Mouse (Mus musculus) gonadal fat pad, adult 2 months (tissue): ENCODE data around the gene Camk1d. TPM values are rescaled to one million over a fixed set of nuclear protein-coding genes. Genes with fewer than 3 reads are reported as not detected.

Experiments used
- DNase-seq: peaks from one replicate; pipeline ENCODE4 v3.0.0-alpha.2; 2012; ENCODE audit warnings: low read depth
- polyA plus RNA-seq: library from polyadenylated mRNA; depleted of rRNA; stranded (reverse); fragments of >200 nt; gene quantifications from 2 replicates; pipeline ENCODE4 v1.2.3, GENCODE M21; 2012

The Camk1d gene
- polyA plus RNA-seq, 1 experiment: 1.3 TPM

DNA sequence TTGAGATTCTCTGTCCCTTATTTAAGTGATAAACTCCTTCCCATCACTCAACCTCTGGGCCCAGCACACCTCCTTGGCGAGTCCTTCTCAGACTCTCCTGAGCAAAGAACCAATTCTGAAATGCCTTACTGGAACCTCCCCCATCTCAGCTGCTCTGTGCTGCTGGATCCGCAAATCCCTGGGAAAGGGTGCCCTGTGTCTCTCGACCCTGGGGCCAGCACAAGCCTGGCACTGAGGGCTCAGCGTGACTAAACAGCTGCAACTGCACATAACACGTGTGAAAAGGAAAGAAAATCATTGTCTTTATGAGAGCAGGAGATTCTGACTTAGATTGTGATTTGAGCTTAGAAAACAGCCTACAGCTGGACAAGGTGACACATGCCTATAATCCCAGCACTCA, 52.4 kb downstream of the Camk1d start:
- DNase-seq: no peak

DNA sequence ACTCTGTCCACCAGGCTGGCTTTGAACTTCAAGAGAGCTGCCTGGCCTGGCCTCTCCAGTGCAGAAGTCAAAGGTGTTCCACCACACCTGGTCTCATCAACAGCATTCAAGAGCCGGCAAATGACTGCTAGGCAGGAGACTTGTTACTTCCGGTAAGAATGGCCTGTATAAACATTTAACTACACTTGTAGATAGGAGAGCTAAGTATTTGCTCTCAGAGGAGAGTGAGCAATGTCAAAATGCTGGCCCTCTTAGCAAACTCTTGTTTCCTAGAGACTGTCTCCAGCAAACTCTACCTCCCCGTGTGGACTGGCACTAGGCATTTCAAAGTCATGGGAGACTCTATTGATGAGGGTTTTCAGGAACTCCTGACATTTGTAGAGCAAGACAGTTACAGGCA, 56.3 kb downstream of the Camk1d start:
- DNase-seq: no peak

- DNase-seq: no peak
Measured at GRCm38 (mm10) chr2:5656326-5656725, 58.0 kb downstream of the Camk1d start.

DNA sequence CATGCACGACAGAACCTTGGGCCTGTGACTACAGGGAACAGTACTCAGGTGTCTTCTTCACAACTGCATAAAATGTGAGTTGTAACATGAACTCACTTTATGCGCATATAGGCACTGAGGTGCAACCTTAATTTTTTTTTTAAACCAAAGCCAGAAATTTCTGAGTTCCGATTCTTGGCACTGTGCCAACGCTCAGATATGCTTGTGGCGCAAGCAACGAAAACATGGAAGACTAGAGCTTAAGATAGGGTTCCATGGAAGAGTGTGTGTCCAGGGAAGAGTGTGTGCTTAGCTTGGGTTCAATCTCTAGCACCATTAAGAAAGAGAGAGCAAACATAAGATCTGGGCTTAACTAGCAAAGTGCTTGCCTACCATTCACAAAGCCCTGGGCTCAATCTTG, 62.2 kb downstream of the Camk1d start:
- DNase-seq: no peak

DNA sequence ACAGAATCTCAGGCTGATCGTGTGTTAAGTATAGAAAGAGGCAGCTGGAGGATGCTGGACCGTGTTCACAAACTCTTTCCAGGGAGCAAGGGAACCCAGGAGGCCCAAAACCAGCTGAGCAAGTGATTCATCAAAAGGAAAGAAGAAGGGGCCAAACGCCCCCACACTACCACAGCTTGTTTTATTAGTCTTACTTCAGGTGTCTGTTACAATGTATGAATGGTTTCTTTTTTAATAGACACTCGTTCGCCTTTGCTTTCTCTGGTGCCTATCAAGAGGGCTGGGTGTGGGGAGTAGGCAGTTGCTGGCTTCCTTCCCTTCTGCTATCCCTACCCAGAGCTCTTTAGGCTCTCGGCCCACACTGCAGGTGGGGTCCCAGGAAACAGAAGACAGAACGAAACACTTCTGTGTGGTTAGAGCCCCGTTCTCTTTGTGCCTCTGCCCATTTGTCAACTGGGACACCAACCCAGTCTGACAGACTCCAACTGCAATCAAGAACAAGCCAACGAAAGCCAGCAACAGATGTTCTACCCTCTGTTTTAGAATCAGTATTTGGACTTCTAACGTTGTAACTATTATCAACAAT, 62.9 kb downstream of the Camk1d start:
- DNase-seq: no peak

- DNase-seq: no peak
Measured at GRCm38 (mm10) chr2:5649226-5649625, 65.1 kb downstream of the Camk1d start.

DNA sequence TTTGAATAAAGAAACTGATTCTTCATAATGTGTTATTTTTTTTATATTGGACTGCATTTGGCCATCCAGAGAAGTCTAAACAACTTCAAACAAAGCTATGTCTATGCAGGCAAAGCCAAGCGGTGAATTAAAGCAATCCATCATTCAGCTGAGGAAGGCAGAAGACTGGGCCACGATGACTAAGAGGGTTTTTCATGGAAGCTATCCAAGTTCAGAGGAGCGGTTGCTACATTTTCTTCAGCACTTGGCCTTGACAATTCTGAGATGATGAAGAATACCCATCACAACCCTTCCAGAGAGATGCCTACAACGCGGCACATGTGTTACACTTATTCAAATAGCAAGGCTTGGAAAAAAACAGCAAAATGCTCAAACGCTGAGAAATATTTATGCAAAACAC, 65.6 kb downstream of the Camk1d start:
- no peak for DNase-seq

DNA sequence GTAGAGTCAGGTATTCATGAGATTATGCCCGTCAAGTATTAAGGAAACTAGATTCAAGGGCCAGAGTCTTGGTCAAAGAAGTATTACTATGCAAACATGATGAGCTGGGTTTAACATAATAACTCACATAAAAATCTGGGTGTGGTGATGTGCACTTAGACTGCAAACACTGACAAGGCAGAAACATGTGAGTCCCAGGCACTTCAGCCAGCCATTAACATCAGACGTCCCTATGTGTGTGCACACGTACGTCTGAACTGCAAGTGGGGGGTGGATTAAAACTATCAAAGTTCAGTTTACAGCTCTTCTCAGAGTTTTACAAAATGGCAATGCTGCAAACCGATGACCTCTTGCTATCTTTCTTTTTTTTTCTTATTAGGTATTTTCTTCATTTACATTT, 68.0 kb downstream of the Camk1d start:
- DNase-seq: no peak

- DNase-seq: no peak
Measured at GRCm38 (mm10) chr2:5645584-5645983, 68.7 kb downstream of the Camk1d start.

DNA sequence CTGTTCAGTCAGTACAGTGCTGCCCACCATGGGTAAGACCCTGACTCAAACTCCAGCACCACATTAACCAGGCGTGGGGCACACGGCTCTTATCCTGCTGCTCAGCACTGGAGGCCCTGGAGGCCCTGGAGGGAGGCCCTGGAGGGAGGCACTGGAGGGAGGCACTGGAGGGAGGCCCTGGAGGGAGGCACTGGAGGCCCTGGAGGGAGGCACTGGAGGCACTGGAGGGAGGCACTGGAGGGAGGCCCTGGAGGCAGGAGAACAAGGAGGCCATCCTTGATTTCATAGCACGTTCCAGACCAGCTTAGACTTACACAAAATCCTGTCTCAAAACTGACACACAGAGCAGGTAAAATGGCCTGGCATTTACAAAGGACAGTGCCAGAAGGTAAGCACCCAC, 70.4 kb downstream of the Camk1d start:
- DNase-seq: no peak

DNA sequence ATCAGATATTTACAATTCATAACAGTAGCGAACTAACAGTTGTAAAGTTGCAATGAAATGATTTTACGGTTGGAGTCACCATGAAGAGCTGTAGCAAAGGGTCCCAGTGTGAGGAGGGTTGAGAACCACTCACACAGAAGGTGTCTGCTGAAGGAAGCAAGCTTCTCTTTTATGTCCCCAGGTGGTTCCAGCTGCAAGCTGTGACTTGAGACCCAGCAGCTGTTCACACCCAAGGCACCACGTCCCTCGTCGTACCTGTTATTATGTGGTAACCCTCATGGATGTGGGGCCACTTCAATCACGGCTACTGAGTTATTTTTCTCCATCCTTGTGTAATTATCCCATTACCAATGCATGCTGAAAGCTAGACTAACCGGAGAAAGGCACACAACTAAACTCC, 71.1 kb downstream of the Camk1d start:
- DNase-seq: no peak

GRCm38 (mm10) chr2:5642624-5643023, 71.7 kb downstream of the Camk1d start:
- DNase-seq: no peak

- no peak for DNase-seq
Measured at GRCm38 (mm10) chr2:5641678-5642077, 72.6 kb downstream of the Camk1d start.

DNA sequence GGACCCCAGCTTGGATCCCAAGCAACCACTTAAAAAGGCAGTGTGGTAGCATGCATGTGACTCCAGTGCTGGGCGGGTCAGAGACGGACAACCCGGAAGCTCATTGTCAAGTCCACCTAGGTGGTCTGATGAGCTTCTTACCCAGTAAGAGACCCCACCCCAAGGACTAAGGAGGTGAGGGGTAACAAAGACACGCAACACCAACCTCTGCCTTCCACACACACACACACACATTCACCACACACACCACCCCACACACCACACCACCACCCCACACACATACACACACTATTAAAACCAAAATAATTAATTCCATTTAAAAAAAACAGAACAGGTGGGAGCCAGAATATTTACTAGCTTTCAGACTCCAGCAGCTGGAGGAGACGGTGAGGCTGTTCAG, 73.7 kb downstream of the Camk1d start:
- DNase-seq: no peak

- DNase-seq: peak; percentile 79
Measured at GRCm38 (mm10) chr2:5636801-5637742, 77.2 kb downstream of the Camk1d start.

- DNase-seq: no peak
Measured at GRCm38 (mm10) chr2:5632355-5632684, 82.0 kb downstream of the Camk1d start.

DNA sequence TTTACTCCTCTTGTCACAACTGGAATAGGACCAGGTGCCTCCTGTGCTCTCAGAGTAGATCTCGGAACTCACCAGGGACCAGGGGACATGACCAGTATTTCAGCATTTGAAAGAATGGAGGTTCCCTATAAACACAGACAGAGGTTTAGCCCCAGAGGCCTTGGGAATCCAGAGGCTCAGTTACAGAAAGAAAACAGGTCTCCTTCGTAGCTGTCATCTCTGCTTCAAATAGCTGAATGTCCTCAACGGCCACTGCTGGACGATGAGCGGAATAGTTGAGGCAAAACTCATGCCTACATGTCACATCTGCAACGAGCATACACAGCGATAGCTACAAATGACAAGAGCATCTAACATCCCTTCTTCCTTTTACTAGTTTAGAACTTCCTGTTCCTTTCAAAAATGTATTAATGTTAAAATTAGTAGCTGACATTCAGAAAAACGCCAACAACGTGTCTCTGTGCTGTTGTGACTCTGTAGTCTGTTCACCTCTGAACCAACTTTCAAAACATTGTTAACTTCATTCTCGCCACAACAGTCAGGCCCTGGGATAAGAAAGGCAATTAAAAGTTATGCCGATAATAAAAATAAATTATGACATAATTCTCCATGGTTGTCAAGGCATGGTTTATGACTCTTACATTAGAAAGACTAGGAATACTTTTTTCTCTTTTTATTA, 82.5 kb downstream of the Camk1d start:
- DNase-seq: no peak

DNA sequence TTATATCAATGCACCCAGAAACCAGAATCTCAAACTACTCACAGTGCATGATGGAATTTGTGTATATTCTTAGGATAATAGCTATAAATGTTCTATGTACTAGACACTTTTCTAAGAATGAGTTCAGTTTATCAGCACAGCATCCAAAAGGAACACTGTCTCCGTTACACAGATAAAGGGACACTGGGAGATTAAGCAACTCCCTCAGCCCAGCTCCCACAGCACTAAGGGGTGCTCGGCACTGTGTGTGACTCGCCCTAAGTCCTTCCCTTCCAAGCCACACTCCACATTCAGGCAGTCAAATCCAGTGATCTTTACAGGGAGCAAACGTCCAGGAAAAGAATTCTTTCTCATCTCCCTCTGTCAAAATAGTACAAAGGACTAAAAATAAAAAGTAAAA, 83.6 kb downstream of the Camk1d start:
- DNase-seq: no peak

DNA sequence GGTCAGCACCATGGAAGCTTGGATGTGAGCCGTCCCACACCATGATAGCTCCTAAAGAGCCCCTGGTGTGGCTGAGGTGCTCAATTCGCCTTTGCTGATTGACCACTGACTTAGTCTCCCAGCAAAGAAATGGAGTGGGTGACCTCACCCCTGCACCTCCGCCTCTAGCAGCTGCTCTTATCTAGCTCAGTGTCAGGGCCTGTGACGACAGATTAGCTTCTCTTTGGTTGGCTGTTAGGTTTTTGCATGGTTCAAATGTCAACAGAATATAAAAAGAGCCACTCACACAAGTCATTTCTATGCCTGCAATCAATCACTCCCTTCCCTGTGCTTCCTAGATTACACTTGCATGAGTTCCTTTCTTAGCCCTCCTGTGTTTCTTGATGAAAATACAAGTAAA, 89.9 kb downstream of the Camk1d start:
- no peak for DNase-seq

GRCm38 (mm10) chr2:5618361-5618896, 95.9 kb downstream of the Camk1d start:
- no peak for DNase-seq

GRCm38 (mm10) chr2:5614896-5615295, 99.4 kb downstream of the Camk1d start:
- no peak for DNase-seq

DNA sequence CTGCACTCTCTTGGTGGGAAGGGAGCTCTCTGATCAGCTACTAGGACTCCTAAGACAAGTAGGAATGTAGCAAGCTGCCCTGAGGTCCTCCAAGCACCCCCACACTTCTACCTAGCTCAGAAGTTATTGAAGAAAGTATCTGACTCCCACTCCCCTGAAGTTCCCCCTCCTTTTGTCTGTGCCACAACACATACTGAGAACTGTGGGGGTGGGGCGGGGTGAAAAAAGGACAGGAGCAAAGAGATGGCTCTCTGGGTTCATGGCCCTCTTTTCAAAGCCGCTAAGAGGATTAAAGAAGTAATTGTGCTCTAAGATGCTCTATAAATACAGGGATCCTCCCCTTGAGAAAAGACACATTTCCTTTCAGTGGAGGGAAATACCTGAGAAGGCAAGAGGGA, 100.0 kb downstream of the Camk1d start:
- no peak for DNase-seq
